Mouse (Mus musculus) midbrain, postnatal 0 days (tissue): Measurements from ENCODE around the gene Rhox2g. TPM values are rescaled to one million over a fixed set of nuclear protein-coding genes. Genes with fewer than 3 reads are reported as not detected.

Experiments used
- polyA plus RNA-seq: library from polyadenylated mRNA; unstranded; fragments of >200 nt; fragmentation: Nextera tagmentation; extraction: Ambion mirVana; gene quantifications from 2 replicates; pipeline ENCODE4 v1.2.1, GENCODE M21; 2015
- total RNA-seq: library from RNA; depleted of rRNA; stranded (reverse); fragments of >200 nt; gene quantifications from 2 replicates; pipeline ENCODE4 v1.2.3, GENCODE M21; 2014; rRNA removed

The Rhox2g gene
- total and polyA plus RNA-seq, 2 experiments from 2014 or later = not detected

Other genes with a start within 250 kb of the Rhox2g start
- not detected in 2 replicates for gene Rhox2b, start 231.4 kb downstream of the Rhox2g start, total RNA-seq
- gene Rhox2b, start 231.4 kb downstream of the Rhox2g start, polyA plus RNA-seq = not detected in 2 replicates
- not detected in 2 replicates for gene Rhox4b, start 211.0 kb downstream of the Rhox2g start, total RNA-seq
- gene Rhox4b, start 211.0 kb downstream of the Rhox2g start, polyA plus RNA-seq = not detected in 2 replicates
- gene Rhox2c, start 189.8 kb downstream of the Rhox2g start, total RNA-seq = not detected in 2 replicates
- not detected in 2 replicates for gene Rhox2c, start 189.8 kb downstream of the Rhox2g start, polyA plus RNA-seq
- not detected in 2 replicates for gene Rhox3c, start 184.9 kb downstream of the Rhox2g start, total RNA-seq
- gene Rhox3c, start 184.9 kb downstream of the Rhox2g start, polyA plus RNA-seq = not detected in 2 replicates
- gene Rhox4c, start 163.1 kb downstream of the Rhox2g start, total RNA-seq = not detected in 2 replicates
- gene Rhox4c, start 163.1 kb downstream of the Rhox2g start, polyA plus RNA-seq = not detected in 2 replicates
- gene Rhox2d, start 150.0 kb downstream of the Rhox2g start, total RNA-seq = not detected in 2 replicates
- gene Rhox2d, start 150.0 kb downstream of the Rhox2g start, polyA plus RNA-seq = not detected in 2 replicates
- gene Rhox4d, start 129.1 kb downstream of the Rhox2g start, total RNA-seq = not detected in 2 replicates
- gene Rhox4d, start 129.1 kb downstream of the Rhox2g start, polyA plus RNA-seq = not detected in 2 replicates
- gene Rhox2e, start 113.0 kb downstream of the Rhox2g start, total RNA-seq = not detected in 2 replicates
- gene Rhox2e, start 113.0 kb downstream of the Rhox2g start, polyA plus RNA-seq = 0.20 TPM in 1 of 2 replicates, not detected in the other
- gene Rhox3e, start 101.5 kb downstream of the Rhox2g start, total RNA-seq = not detected in 2 replicates
- not detected in 2 replicates for gene Rhox3e, start 101.5 kb downstream of the Rhox2g start, polyA plus RNA-seq
- not detected in 2 replicates for gene Rhox4e, start 86.1 kb downstream of the Rhox2g start, total RNA-seq
- not detected in 2 replicates for gene Rhox4e, start 86.1 kb downstream of the Rhox2g start, polyA plus RNA-seq
- not detected in 2 replicates for gene Rhox2f, start 72.1 kb downstream of the Rhox2g start, total RNA-seq
- gene Rhox2f, start 72.1 kb downstream of the Rhox2g start, polyA plus RNA-seq = not detected in 2 replicates
- not detected in 2 replicates for gene Rhox3f, start 62.5 kb downstream of the Rhox2g start, total RNA-seq
- not detected in 2 replicates for gene Rhox3f, start 62.5 kb downstream of the Rhox2g start, polyA plus RNA-seq
- gene Rhox4f, start 35.8 kb downstream of the Rhox2g start, total RNA-seq = not detected in 2 replicates
- not detected in 2 replicates for gene Rhox4f, start 35.8 kb downstream of the Rhox2g start, polyA plus RNA-seq
- gene Rhox3g, start 14.9 kb downstream of the Rhox2g start, total RNA-seq = not detected in 2 replicates
- gene Rhox3g, start 14.9 kb downstream of the Rhox2g start, polyA plus RNA-seq = not detected in 2 replicates
- not detected in 2 replicates for gene Rhox4g, start 7.9 kb upstream of the Rhox2g start, total RNA-seq
- not detected in 2 replicates for gene Rhox4g, start 7.9 kb upstream of the Rhox2g start, polyA plus RNA-seq
- gene Rhox3h, start 25.3 kb upstream of the Rhox2g start, total RNA-seq = not detected in 2 replicates
- not detected in 2 replicates for gene Rhox3h, start 25.3 kb upstream of the Rhox2g start, polyA plus RNA-seq
- not detected in 2 replicates for gene Rhox2h, start 29.8 kb upstream of the Rhox2g start, total RNA-seq
- gene Rhox2h, start 29.8 kb upstream of the Rhox2g start, polyA plus RNA-seq = not detected in 2 replicates
- 1.5 TPM in 1 of 2 replicates, not detected in the other for gene Rhox5, start 161.4 kb upstream of the Rhox2g start, total RNA-seq
- gene Rhox5, start 161.4 kb upstream of the Rhox2g start, polyA plus RNA-seq = 0.69 and 1.1 TPM in 2 replicates
- not detected in 2 replicates for gene Rhox6, start 183.4 kb upstream of the Rhox2g start, total RNA-seq
- not detected in 2 replicates for gene Rhox6, start 183.4 kb upstream of the Rhox2g start, polyA plus RNA-seq
- not detected in 2 replicates for gene Rhox7a, start 188.2 kb upstream of the Rhox2g start, total RNA-seq
- gene Rhox7a, start 188.2 kb upstream of the Rhox2g start, polyA plus RNA-seq = not detected in 2 replicates
- not detected in 2 replicates for gene Rhox8, start 235.5 kb upstream of the Rhox2g start, total RNA-seq
- not detected in 2 replicates for gene Rhox8, start 235.5 kb upstream of the Rhox2g start, polyA plus RNA-seq